Mouse (Mus musculus) lung, adult 2 months (tissue): ENCODE measurements around the gene Timp2.

Experiments used
- CTCF ChIP-seq: fragments of 200-500 bp; IDR thresholded peaks from 2 replicates; pipeline ENCODE4 v1.5.1; 2011; ENCODE audit warnings: mild to moderate bottlenecking, low read length, control low read depth; ENCODE audit not compliant: insufficient read depth
- POLR2A ChIP-seq: fragments of 200-500 bp; IDR thresholded peaks from 2 replicates; pipeline ENCODE4 v1.6.1; 2011; ENCODE audit warnings: low read depth, mild to moderate bottlenecking, control low read depth, low read length, borderline replicate concordance; ENCODE audit errors: extremely low read depth

- TF ChIP-seq CTCF = no peak
- no peak for TF ChIP-seq POLR2A
Measured at GRCm38 (mm10) chr11:118393991-118394390, 38.5 kb upstream of the Timp2 start.
